Mouse (Mus musculus) activated CD4-positive, CD25-positive, alpha-beta regulatory T cell, adult 4 months (primary cell): ENCODE data around the gene Nell2. TPM values are rescaled to one million over a fixed set of nuclear protein-coding genes. Genes with fewer than 3 reads are reported as not detected.

Experiments
- ATAC-seq: one replicate; pipeline ENCODE4 v1.8.0; 2017
- polyA plus RNA-seq, 2 experiments: library from polyadenylated mRNA; unstranded; fragments of 100-300 nt; shearing (Covaris generic); gene quantifications; one replicate each; pipeline ENCODE4 v1.2.1; 2017

The Nell2 gene
- polyA plus RNA-seq, 2 experiments from 2014 or later, result not detected

GRCm38 (mm10) chr15:95467195-95467594 is 61.2 kb downstream of the Nell2 start:
- ATAC-seq, result no peak

GRCm38 (mm10) chr15:95460041-95460566 is 68.3 kb downstream of the Nell2 start:
- no peak for ATAC-seq

- no peak for ATAC-seq
These were observed 83.8 kb downstream of the Nell2 start for GRCm38 (mm10) chr15:95444586-95444985.

GRCm38 (mm10) chr15:95437740-95438139 is 90.6 kb downstream of the Nell2 start:
- no peak for ATAC-seq

GRCm38 (mm10) chr15:95436261-95436660 is 92.1 kb downstream of the Nell2 start:
- ATAC-seq, result no peak

GRCm38 (mm10) chr15:95431156-95431799 is 97.1 kb downstream of the Nell2 start:
- ATAC-seq, result no peak

GRCm38 (mm10) chr15:95430000-95430399 is 98.4 kb downstream of the Nell2 start:
- ATAC-seq, result no peak

GRCm38 (mm10) chr15:95428003-95428663 is 100.2 kb downstream of the Nell2 start:
- ATAC-seq, result no peak

- no peak for ATAC-seq
These were observed 103.3 kb downstream of the Nell2 start for GRCm38 (mm10) chr15:95425085-95425484.

GRCm38 (mm10) chr15:95422226-95422950 is 106.0 kb downstream of the Nell2 start:
- no peak for ATAC-seq

GRCm38 (mm10) chr15:95418641-95419040 is 109.7 kb downstream of the Nell2 start:
- no peak for ATAC-seq

GRCm38 (mm10) chr15:95411949-95412741 is 116.2 kb downstream of the Nell2 start:
- no peak for ATAC-seq

GRCm38 (mm10) chr15:95410213-95410843 is 118.0 kb downstream of the Nell2 start:
- ATAC-seq, result no peak

GRCm38 (mm10) chr15:95390347-95390746 is 138.0 kb downstream of the Nell2 start:
- ATAC-seq, result no peak

- no peak for ATAC-seq
These were observed 139.4 kb downstream of the Nell2 start for GRCm38 (mm10) chr15:95388950-95389349.

GRCm38 (mm10) chr15:95380859-95381258 is 147.5 kb downstream of the Nell2 start:
- ATAC-seq, result no peak

- no peak for ATAC-seq
These were observed 157.5 kb downstream of the Nell2 start for GRCm38 (mm10) chr15:95370720-95371395.

GRCm38 (mm10) chr15:95368185-95368584 is 160.2 kb downstream of the Nell2 start:
- no peak for ATAC-seq

- ATAC-seq, result no peak
These were observed 161.9 kb downstream of the Nell2 start for GRCm38 (mm10) chr15:95366506-95366905.

- ATAC-seq, result no peak
These were observed 173.6 kb downstream of the Nell2 start for GRCm38 (mm10) chr15:95354806-95355205.
